Mouse (Mus musculus) megakaryocyte, embryonic 14.5 days (primary cell): ENCODE measurements at regions not wholly inside any gene's neighbourhood (a gene's known extent, or its start where the extent isn't known, plus 50 kb on each side); places are given as distances from the start of the nearest gene placed in this dataset.

ENCODE experiments used
- H3K27me3 ChIP-seq: replicated peaks from 2 replicates; pipeline ENCODE3; 2012; ENCODE audit warnings: inconsistent platforms
- H3K36me3 ChIP-seq: replicated peaks from 2 replicates; pipeline ENCODE3; 2012; ENCODE audit warnings: low read length, inconsistent platforms, mixed read lengths
- H3K4me1 ChIP-seq: 2 replicates; pipeline ENCODE4 v1.6.1; 2012; ENCODE audit warnings: inconsistent platforms
- H3K4me3 ChIP-seq: replicated peaks from 2 replicates; pipeline ENCODE3; 2012; ENCODE audit warnings: moderate library complexity, mild to moderate bottlenecking, inconsistent platforms
- H3K9me3 ChIP-seq: 2 replicates; pipeline ENCODE4 v1.6.1; 2012; ENCODE audit warnings: inconsistent platforms
- FLI1 ChIP-seq: IDR thresholded peaks from 2 replicates; pipeline ENCODE4 v1.6.1; 2012; ENCODE audit warnings: low read length, inconsistent platforms, mixed read lengths
- GATA1 ChIP-seq: IDR thresholded peaks from 3 replicates; pipeline ENCODE4 v1.6.1; 2012; ENCODE audit warnings: mixed read lengths, low read length, inconsistent platforms, borderline replicate concordance

DNA sequence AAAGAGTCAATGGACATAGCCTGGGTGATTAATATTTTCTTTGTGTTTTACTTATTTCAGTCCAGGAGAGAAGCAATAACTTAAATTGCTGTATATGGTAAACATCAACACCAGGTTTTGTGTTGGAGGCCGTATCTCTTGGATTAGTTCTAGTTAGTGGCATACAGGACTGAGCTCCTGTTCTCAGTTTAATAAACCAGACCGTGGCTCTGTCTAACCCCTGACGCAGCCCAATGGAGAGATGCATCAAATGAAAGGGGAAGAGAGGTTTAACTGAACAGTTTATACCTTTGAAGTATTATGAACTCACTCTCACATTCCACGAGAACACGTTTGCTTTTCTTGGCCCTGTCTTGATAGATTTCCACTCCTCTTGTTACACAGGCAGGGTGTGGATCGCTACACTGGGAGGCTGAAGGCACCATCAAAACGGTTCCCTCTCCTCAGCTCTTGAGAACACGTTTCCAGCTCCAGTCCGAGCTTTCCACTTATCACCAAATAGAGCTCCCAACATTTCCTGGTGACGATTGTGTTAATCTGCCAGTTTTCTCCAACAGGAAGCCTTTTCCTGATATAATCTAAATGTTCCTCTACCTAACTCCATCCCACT lies 54.0 kb upstream of the Cerkl start:
- H3K27me3 ChIP-seq, result no peaks in the 10 kb centered on the region
- H3K4me3 ChIP-seq, result no peak overlapping the region
- peaks cover 23% of the 10 kb centered on the region for H3K4me1 ChIP-seq
- TF ChIP-seq GATA1 (no peak), FLI1 (no peak)
- H3K36me3 ChIP-seq, result no peaks in the 10 kb centered on the region
- no peaks in the 10 kb centered on the region for H3K9me3 ChIP-seq

DNA sequence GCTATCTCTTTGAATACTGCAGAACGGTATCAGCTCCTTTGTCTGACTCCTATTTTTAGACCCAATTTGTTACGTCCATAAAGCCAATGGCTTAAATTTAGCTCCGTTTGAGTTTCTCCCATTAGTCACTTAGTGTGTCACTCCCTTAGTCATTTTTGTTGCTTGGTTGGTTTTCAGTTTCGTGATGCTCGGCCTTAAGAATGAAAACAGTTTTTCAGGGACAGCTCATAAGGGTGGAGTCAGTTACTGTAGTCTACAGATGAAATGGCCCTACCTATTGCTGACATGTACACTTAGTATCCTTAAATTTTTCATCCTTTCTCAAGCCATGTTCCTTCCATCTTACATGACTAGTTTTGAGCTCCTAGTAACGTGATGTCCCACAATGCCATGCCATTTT lies 54.5 kb upstream of the Cerkl start:
- no peaks in the 10 kb centered on the region for H3K9me3 ChIP-seq
- H3K4me1 ChIP-seq, result peaks cover 23% of the 10 kb centered on the region
- H3K36me3 ChIP-seq, result no peaks in the 10 kb centered on the region
- peak overlapping the region; percentile 2 for H3K4me3 ChIP-seq
- TF ChIP-seq GATA1, result no peak
- TF ChIP-seq FLI1, result no peak
- H3K27me3 ChIP-seq, result no peaks in the 10 kb centered on the region

DNA sequence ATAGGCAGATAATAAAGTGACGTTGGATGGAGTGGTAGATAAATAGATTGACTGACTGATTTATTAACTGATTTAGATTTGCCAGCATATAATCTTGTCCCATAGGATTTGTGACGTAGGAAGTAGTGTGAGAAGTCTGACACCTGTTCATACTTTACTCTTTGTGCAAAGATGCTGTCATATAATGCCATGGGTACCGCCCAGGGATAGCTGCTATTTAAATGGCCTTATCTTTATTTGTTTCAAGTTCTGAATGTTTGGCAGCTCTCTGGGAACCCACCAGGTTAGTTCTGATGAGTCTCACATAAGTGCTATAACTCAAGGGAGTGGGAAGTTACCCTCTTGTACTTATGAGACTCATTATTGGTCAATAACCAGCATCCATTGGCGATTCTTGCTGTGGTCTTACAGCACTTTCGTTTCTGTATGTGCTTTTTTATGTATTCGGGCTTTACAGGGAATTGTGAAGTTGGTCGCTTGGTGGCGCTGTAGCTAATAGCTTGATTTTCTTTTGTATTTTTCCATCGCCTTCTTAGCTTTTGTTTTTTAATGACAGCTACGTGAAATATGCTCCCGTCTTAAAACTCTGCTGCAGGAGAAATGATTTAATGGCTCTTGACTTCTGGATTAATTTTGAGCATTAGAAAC lies 55.2 kb upstream of the Cerkl start:
- H3K4me1 ChIP-seq, result peaks cover 23% of the 10 kb centered on the region
- TF ChIP-seq GATA1 (no peak), FLI1 (no peak)
- no peaks in the 10 kb centered on the region for H3K9me3 ChIP-seq
- H3K36me3 ChIP-seq, result no peaks in the 10 kb centered on the region
- no peaks in the 10 kb centered on the region for H3K27me3 ChIP-seq
- peak overlapping the region; percentile 88 for H3K4me3 ChIP-seq

DNA sequence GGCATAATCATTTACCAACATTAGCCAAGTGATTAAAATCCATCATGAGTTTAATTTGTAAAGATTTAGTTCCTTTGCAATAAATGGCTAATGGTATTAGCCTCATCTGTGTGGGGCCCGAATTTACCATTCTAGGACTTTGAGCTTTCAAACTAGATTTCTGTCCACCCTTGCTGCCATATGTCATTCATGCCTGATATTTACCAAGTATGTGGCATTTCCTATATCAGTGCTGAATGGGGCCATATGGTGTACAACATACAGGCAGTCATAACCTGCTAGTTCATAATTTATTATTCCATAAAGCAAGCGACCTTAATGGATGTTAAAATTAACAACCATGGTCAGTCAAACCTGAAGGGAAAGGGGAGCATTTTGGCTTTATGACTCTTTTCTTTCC lies 55.8 kb upstream of the Cerkl start:
- H3K4me1 ChIP-seq, result peaks cover 23% of the 10 kb centered on the region
- peak overlapping the region; percentile 88 for H3K4me3 ChIP-seq
- no peaks in the 10 kb centered on the region for H3K36me3 ChIP-seq
- H3K9me3 ChIP-seq, result no peaks in the 10 kb centered on the region
- TF ChIP-seq GATA1 (no peak), FLI1 (no peak)
- H3K27me3 ChIP-seq, result no peaks in the 10 kb centered on the region

DNA sequence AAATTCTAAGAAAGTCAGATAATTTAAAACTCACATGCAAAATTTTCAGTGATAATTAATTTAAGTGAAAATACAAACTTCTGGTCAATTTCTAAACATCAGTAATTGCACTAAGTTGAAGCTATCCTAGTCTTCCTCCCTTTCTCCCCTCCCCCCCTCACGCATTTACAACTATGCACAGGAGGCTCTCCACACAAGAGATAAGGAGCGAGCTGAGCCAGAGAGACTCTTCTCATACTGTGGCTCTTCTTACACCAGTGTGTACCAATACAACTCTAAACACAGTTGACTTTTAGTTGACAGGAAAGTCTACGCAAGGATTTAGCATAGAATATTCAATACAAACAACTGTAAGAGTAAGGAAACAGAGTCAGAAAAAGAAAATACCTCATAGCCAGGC lies 57.1 kb upstream of the Cerkl start:
- no peaks in the 10 kb centered on the region for H3K9me3 ChIP-seq

DNA sequence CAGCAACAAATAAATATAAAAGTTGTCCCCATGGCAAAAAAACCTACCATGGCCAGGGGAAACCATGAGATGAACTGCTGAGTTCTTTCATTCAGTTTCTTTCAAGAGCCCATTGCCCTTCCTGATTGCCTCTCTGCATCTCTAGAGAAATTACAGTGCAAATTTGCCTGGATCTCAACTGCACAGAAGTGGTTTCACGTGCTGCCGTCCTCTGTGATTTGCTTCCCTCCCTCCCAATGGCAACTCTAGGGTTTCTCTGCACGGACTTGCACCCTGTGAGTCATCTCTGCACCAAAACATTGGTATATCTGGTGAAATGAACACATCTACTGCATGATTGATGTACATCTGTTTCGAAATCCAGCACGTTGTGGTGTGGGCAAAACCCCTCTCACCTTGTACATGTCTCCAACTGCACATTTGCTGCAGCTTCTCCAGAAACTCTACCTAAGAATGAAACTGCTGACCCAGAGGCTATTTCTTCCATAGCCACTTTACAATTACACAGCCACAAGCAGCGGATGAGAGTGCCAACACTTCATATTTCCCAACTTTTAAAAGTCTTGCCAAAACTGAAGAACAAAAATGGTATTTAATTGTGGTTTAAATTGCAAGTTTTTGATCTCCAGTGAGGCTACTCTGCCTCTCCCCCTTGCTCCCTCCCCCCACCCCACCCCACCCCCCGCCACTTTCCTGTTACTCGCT lies 61.6 kb upstream of the Cerkl start:
- H3K27me3 ChIP-seq, result no peaks in the 10 kb centered on the region
- TF ChIP-seq GATA1, result no peak
- no peak for TF ChIP-seq FLI1
- no peak overlapping the region for H3K4me3 ChIP-seq
- peaks cover 11% of the 10 kb centered on the region; the same call in 1 of the 2 replicates for H3K4me1 ChIP-seq
- no peaks in the 10 kb centered on the region for H3K36me3 ChIP-seq
- H3K9me3 ChIP-seq, result no peaks in the 10 kb centered on the region

More for the DNA sequence above, 57.1 kb upstream of the Cerkl start:
- no peaks in the 10 kb centered on the region for H3K27me3 ChIP-seq
- TF ChIP-seq FLI1 (no peak), GATA1 (no peak)
- no peak overlapping the region for H3K4me3 ChIP-seq
- H3K36me3 ChIP-seq, result no peaks in the 10 kb centered on the region
- H3K4me1 ChIP-seq, result peaks cover 26% of the 10 kb centered on the region

DNA sequence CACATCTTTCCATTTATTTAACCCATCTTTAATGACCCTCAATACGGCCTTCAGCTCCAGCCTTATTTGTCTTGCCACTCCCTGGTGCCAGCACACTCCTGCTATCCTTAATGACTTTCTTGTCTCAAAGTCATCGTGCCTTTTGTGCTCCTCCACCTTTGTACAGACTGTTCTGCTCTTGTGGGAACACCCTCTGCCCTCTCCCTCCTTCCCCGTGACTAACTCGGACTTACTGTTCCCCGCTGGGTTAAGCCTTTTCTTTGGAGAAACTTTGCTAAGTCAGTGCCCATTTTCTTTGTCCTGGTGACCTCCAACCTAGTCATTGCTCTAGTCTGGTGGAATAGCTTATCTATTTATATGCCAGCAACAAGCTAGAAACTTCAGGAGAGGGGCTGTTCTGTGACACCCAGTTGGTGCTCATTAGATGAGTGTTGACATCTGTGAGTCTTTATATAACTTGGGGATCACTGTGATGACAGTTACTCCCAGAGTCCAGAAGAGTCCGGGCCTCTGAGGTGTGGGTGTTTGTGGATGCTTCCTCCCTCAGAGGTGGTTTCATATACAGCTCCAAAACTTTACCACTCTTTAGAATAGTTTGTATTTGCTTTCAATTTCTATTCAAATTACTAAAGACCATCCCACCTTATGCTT lies 63.3 kb upstream of the Cerkl start:
- Histone ChIP-seq H3K4me3 (no peak overlapping the region), H3K36me3 (no peaks in the 10 kb centered on the region), H3K9me3 (no peaks in the 10 kb centered on the region), H3K4me1 (0 out of 2 replicates have a peak, but pooled peaks cover 6% of the 10 kb centered on the region), H3K27me3 (no peaks in the 10 kb centered on the region)
- TF ChIP-seq FLI1 (no peak), GATA1 (no peak)

DNA sequence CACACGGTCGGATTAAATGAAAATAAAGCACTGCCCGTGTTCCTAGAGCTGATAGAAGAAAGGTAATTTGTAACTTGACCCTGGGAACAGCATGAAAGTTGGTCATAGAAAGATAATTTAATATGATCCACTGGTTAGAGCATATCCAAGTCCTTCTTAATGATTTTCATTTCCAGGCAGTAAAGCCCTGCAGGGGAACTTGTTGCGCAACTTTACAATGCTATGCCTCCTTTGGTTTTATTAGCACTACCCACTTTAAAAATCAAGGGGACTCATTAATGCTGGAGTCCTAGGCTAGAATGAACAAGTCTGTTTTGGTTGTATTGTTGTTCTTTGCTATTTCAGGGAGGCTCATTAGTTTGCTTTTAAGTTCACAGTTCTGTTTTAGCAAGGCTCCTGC lies 66.9 kb upstream of the Cerkl start:
- H3K36me3 ChIP-seq, result no peaks in the 10 kb centered on the region
- TF ChIP-seq GATA1 (no peak), FLI1 (no peak)
- H3K9me3 ChIP-seq, result no peaks in the 10 kb centered on the region
- H3K27me3 ChIP-seq, result no peaks in the 10 kb centered on the region
- peaks cover 8% of the 10 kb centered on the region; the same call in 1 of the 2 replicates for H3K4me1 ChIP-seq
- no peak overlapping the region for H3K4me3 ChIP-seq

DNA sequence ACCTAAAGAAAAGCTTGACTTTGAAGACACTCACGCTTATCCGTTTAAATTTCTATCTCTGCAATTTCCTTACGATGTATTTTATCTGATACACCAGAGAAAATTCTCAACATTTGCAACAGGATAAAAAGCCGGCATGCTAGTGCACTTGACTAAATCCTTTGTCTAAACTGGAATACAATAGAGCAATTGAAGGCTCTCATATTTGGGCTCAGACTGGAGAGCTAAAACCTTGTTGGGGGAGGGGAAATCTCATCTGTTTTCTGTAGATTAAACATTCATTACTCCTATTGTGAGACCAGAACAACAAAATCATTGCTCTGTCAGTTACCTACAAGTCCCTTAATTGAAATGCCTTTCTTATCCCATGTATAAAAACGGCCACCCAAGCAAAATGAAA lies 70.9 kb upstream of the Cerkl start:
- H3K4me1 ChIP-seq, result peaks cover 5% of the 10 kb centered on the region; the same call in 1 of the 2 replicates
- H3K36me3 ChIP-seq, result no peaks in the 10 kb centered on the region
- TF ChIP-seq FLI1 (no peak), GATA1 (no peak)
- H3K27me3 ChIP-seq, result no peaks in the 10 kb centered on the region
- no peaks in the 10 kb centered on the region for H3K9me3 ChIP-seq
- H3K4me3 ChIP-seq, result no peak overlapping the region
